Mouse (Mus musculus): ENCODE data around the gene Med23.

Med23 gene

DNA sequence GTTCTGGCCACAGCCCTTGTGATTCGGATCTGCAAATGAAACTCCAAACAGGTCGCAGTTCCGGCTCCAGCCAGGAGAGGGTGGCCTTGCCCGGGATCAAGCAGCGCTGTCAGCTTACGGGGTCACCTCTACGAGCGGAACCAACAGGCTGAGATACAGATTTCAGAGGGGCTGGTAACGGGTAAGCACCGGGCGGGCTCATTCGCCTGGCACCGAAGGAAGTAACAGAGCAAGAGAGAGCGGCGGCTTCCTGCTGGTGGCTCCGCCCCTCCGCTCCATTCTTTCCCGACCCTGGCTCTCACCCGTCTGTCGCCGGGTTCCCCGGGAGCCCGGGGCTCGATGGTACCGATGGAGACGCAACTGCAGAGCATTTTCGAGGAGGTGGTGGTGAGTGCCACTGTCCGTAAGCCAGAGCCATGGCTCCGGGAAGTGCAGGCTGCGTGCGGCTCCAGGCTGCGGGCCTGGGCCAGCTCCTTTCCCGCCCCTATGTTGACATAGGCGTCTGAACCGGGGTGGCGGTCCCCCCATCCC lies at the start of gene Med23:
TSS of gene Med23 (plus strand) at position 227 of the 531 bp plus-strand sequence.
- peak; percentile 96 for DNase-seq

DNA sequence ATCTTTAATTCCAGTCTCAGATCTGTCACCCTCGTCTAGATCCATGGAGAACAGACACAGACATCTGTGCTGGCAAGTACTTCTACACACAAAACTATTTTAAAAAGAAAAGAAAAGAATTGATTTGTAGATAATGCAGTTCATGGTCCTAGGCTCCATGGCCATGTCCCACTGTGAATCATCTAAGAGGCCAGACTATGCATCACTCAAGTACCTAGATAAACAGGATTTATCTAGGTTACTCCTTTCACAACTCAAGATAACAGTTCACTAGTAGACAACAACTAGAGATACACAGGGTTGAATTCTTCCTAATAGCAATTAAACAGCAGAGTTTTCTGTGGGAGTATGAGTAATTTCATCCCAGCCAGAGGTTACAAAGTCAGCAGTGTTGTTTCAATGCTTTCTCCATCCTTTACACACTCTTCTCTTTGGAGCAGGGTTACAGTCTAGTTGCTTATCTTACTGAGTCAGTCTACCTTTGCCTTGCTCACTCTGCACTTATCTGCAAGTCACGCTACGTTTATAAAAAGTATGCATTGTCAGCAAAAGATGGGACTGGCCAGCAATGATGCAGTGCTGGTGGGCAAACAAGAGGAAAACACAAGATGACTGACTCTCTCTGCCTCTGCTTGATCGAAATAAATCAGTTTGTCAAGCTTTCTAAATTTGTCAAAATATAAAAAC lies 47.7 kb upstream of the Med23 start:
- no peak for DNase-seq

DNA sequence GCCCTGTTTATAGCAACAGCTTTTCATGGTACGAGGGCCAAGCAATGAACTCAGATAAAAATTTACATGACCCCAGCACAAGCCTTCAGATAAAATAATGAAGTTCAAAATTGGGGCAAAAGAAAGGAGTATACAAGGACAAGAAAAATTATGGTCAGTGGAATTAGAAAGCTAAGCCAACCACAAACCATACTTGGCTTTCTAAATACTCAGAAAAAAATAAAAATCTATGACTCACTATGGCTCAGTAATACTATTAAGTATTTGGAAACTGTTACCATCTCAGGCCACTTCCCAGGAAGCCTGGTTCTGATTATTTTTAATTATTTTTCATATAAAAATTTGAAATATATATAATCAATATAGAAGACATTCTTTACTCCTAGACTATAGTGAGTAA lies 46.9 kb upstream of the Med23 start:
- no peak for DNase-seq

DNA sequence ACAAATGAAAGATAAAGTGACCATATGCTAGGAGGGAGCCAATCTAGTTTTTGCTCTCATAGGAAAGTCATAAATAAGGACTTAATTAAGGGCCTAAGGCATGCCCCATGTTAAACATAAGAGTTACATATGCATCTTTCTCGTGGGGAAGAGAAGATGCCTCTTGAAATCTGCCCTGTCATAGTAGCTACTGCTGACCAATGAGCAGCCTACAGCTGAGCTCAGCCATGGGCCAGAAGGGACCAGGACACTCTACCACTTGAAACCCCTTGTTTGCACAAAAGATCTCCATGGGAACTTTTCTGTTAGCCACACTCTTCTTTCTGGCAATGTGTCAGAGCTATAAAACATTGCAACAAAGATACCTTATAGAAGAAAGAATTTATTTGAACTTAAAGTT lies 46.5 kb upstream of the Med23 start:
- DNase-seq, result no peak

DNA sequence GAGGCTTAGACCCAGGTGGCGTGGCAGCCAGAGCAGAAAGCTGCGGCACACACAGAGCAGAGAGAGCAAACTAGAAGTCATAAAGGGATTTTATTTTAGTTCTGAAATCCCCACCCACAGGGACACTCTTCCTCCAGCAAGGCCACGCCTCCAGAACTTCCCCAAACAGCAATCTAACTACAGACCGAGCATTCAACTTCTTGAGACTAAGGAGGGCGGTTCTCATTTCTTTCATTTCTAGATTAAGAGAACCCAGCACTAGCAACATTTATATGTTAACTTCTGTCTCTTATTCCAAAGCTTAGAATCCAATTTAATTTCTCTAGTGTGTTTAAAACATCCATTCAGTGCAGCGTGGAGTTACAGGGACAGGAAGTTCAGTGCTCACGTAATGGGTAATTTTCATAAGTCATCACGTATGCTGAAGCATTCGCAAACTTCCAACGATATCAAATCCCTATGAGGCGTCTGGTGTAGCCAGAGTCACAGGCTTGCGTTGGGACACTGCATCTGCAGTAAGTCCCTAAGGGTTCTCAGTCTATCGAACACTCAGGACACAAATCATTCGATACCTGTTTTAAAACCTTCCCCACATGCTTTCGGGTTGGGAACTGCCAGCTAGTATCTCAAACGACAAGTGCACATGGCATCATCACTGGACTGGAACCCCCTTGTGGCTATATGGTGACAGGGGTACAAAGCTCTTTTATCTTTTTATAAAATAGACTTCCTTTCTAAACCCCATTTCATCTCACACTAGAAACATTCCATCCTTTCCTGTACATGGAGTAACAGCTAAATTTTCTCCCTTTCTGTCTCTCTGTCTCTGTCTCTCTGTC lies 45.9 kb upstream of the Med23 start:
- DNase-seq, result peak; percentile 18

DNA sequence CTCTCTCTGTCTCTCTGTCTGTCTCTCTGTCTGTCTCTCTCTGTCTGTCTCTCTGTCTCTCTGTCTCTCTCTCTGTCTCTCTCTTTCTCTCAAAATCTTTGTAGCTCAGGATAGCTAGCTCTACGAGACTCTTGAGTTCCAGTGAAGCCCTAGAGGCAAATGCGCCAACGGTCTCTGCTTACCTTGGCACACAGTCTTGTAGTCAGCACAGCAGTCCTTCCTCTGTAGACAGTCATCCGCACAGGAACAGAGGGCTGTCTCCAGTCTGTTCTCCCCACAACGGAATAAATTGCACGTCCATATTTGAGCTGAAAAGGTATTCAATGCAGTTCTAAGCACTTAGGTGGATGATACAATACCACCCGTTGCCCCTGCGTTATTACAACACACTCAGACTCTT lies 45.2 kb upstream of the Med23 start:
- no peak for DNase-seq

DNA sequence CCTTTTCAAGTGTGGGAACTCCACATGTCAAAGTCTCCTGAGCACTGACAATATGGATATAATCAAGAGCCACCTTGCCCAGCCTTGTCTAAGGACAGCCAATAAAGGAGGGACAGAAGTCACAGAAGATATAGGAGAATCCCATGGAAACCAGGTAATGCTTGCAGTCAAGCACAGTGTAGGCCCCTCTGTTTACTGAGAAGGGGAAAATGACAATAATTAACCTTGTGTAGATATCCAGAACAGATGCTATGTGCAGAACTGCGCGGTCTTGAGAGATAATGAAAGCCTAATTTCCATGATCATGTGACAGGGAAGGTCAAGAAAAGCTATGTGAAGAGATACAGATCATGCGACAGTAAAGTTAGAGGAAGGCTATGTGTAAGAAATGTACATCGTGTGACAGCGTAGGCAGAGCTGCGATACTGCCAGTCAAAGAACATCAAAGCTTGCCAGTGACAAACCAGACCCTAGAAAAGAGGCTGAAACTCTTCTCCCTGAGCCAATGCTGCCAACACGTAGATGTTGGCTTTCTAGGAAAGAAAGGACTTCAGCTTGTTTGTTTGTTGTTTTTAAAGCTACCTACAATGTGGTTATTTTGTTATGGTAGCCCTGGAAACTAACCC lies 44.2 kb upstream of the Med23 start:
- no peak for DNase-seq

DNA sequence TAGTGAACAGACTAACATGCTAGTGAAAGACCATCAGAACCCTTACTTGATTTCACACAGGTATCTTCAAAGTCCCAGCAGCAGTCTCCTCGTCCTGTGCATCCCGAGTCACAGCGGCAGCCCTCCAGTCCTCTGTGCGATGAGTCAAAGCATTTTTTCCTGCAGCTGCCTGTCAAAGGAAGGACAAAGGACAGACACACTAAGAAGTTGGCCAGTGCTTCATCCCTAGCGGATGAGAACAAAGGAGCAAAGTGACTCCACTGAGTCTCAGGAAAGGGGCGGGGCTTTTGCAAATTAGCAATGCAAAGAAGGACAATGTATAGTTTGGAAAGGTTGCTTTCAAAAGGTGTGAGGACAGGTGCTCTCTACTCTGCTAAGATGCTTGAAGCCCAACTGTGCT lies 43.7 kb upstream of the Med23 start:
- no peak for DNase-seq

DNA sequence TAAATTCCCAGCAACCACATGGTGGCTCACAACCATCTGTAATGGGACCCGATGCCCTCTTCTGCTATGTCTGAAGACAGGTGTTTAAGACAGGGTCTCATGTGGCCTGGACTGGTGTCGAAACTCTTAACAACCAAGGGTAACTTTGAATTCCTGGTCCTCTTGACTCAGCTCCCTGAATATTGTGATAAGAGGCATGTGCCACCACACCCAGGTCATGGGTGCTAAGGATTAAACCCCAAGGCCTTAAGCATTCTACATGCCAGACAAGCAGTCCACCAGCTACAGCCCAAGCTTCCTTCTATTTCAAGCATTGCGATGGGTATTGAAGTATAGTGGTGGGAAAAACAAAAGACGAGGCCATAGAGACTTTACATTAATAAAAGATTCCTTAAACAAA lies 41.6 kb upstream of the Med23 start:
- DNase-seq, result no peak

DNA sequence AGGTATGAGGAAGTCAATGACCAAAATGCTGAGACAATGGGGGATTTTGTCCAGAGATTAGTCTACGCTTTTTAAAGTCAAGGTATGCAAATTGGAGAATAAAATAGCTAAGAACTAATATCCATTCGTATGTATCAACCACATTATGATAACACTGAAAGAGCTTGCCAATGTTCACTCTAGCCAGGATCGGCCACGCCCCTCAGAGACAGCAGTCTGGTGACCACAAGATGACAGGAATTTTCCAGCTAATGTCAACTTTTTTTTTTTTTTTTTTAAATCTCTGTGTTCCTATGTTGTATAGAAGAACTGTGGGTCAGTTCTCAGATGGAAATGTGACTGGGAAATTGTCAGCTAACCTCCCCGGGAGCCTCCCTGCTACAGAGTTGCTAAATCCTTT lies 39.3 kb upstream of the Med23 start:
- no peak for DNase-seq

DNA sequence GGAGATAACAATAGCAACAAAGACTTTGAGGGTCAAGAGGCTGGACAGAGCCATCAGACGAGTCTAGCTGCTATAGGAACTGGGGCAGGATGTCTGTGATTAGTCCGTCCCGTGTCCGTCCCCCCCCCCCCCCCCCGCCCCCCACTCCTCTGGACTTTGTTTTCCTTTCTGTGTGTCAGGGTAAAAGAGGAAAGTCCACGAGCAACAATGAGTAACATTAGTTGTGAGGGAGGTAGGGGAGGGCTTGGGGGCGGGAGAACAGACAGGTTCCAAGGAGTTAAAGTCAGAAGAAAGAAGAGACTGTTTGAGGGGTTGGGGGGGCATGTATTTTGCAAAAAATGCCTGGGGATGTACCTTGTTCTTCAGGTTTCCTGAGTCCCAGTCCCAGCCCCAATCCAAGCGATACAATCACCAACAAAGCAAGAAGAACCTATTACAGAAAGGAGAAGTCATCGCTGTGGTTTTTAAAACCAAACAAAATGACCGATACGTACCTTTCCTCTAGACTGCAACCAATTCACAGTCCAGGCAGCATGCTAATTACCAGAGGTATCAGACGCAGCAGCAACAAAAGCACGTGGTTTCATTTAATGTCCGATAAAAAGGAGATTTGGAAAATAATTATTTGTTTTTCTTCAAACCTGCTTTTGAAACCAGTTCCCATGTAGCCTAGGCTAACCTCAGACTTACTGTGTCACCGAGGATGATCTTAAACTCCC lies 38.2 kb upstream of the Med23 start:
- no peak for DNase-seq

DNA sequence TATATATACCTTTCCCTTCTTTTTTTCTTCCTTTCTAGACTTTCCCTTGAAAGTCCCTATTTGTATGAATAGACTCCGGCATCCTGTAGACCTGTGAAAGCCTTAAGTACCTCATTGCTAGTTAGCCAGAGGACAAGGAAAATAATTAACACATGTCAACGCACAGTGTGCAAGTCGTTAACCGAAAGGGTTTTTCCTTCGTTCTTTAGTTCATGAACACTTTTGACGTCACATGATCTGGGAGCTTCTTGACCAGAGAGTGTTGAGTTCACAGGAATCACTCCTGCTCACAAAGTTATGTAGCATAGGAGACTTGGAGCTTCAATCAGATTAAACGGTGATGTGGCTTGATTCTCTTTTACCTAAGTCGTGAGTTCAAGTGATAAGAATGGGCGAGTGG lies 37.5 kb upstream of the Med23 start:
- DNase-seq, result no peak

DNA sequence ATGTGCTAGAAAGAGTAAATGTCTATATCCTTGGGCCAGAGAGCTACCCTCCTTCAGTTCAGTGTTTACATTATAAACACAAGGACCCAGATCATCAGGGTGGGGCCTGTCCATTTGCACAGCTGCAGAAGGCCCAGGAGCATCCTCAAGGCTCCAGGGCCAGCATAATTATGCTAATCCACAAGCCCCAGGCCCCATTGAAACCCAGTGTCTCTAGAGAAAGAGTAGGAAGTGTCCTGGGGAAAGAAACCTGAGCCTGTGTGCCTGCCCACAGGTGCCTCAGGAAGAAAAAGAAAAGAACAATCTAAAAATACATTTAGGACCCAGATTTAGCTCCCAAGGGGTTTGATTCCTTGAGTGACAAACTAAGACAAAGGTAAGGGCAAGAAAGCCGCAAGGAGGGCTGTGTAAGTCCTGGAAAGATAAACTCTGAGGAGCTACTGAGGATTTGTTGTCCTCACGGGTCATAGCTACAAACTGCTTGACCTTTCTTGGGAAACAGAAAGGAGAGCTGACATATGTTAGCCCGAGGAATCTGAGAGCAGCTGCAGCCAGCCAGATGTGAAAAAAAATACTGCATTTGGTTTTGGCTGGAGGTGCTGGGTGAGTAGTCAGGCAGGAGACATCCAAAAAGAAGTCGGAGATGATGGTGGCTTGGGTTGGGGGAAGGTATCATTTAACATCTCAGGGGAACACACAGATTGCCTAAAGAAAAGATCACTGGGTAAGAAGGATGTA lies 35.0 kb upstream of the Med23 start:
- DNase-seq, result no peak

DNA sequence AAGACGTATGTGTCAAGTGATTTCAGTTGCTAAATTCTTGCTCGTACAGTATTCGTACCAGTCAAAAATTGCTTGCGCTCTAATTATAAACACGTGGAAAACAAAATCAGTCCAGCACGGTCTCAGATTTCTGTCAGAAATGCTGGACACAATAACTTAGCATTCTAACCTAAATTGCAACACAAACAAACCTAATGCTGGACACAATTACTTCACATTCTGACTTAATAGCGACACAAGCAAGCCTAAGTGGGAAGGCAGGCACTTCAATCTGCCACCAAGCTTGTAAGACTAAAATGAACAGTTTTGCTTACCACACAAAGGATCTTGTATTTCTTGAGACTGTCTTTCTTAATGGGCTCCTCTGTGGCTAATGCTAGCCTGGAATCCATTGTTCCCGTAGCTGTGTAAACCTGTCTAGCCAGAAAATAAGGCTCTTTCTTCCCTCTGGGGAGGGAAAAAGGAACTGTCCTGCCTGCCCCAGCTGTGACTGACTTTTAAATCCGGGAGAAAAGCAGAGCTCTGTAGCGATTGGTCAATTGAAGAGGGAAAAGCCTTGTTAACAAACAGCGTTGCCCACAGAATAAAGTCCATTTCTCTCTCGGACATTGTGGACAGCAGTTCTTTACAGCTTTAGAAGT lies 34.0 kb upstream of the Med23 start:
- DNase-seq, result no peak

DNA sequence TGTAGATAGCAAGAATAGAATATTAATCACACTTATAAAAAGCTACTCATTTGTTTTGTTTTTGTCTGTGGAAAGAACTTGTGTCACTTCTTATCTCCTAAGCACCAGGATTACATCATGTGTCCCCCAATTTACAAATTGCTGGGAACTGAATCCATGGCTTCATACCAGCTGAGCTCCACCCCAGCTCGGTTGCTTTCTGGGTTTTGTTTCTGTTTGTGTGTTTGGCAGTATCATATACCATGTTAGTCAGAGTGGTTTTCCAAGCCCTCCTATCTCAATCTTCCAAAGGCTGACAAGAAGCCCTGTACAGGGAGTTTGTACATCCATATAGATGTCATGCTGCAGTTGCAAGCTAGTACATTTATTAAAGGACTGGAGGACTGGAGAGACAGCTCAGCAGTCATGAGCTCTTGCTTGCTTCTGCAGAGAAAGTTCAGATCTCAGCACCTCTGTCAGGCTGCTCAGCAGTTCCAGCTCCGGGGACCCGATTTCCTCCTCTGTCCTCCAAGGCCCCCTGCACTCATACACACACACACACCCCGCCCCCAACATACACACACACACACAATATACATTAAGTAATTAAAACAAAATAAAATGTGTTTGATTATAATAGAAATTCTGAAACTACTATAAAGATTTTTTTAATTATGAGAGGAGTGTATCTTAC lies 33.3 kb upstream of the Med23 start:
- DNase-seq, result no peak

DNA sequence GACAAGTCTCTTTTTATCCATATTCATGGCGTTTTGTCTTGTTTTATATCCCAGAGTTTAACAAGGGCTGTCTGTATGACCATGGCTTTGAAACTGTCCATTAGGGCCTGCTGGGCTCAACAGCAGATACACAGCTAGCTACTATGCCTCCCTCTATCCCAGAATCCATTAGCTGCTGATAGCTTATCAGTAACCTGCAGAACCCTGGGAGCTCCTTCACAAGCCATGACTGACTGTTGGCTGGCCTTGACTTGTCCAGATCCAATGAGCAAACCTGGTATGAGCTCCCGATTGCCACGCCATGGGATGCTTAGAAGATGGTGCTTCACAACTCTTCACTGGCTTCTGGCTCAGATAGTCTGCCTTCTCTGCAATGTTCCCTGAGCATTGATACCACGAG lies 29.0 kb upstream of the Med23 start:
- no peak for DNase-seq

DNA sequence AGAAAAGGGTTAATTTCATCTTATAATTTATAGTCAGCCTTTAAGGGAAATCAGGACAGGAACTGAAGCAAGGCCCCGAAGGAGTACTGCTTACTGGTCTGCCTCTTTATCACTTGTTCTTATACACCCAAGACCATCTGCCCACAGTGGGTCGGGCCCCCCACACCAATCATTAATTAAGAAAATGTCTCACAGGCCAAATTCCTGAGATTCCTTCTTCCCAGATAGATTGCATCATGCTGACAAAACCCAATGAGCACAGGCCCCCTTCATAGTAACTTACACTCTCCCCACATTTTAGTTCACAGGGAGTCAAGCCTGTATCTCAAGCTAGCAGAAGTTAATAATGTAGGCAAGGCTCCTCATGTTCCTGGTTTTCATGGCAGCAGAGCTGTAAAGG lies 27.8 kb upstream of the Med23 start:
- no peak for DNase-seq

DNA sequence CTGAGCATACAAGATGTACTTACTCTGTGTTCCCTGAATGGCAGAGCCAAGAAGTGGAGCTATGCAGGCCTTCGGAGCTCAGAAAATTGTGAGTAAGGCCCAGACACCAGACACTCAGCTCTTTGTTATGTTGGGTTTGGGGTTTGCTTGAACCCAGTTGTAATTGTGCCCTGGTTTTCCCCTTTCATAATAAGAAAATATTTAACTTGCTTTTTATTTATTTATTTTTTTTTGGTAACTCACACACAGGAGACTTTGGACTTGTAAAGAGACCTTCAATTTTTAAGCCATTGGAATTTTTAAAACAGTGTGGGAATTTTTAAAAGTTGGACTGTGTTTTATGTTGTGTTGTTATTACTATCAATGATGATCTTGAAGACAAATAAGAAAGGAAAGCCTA lies 27.1 kb upstream of the Med23 start, which contains the start of gene Enpp3:
TSS of gene Enpp3 (minus strand) at position 148 of the 400 bp plus-strand sequence.
- DNase-seq, result no peak

DNA sequence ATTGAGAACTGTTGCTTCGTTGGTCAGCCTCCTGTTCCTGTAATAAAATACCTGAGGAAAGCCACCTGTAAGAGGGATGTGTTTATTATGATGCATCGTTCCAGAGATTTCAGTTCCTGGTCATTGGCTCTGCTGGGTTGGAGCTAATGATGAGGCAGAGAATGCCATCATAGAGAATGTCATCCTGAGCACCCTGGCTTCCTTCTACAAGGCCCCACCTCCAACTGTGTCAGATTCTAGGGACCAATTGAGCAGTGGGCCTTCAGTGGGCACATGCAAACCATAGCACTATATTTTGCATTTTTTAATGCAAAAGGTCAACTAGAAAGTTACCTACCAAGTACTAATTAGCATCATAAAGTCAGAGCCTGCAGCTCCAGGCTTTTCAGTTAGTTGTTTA lies 6.6 kb upstream of the Med23 start:
- no peak for DNase-seq

DNA sequence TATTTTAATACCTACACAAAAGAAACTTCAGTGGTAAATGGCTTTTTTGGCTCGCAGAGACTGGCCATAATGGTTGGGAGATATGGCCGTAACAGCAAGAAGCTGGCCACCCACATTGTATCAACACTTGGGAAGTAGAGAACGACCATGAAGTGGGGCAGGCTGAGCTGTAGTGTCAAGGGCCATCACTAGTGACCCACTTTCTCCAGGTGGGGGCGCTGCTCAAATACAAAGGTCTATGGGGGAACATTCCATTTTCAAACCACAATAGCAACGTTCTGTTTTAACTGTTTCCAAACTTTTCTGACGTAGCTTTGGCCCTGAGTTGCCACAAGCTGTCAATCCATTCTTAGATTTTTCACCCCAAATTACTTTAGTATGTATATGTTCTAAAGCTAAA lies 5.4 kb upstream of the Med23 start:
- peak; percentile 27 for DNase-seq

DNA sequence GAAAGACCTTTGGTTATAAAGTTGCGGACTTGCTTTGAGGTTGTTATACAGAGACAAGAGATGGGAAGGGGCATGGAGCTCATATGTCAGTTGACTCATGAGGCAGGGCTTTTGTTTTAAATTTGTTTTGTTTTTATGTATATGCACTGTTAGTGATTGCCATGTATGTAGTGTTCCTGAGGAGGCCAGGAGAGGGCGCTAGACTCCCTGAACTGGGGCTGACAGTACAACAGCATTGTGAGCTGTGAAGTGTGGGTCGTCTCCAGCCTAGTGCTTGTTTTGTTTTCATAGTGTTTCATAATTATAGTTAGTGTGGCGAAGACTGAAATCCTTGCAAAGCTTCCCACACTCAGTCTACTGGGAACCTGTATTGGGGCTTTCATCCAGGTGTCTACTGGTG lies 3.8 kb downstream of the Med23 start:
- DNase-seq, result no peak

Measured in thymus, postnatal 14 days (tissue).